Mouse (Mus musculus) forebrain, embryonic 11.5 days (tissue): ENCODE data around the gene Pygb. TPM values are rescaled to one million over a fixed set of nuclear protein-coding genes. Genes with fewer than 3 reads are reported as not detected.

Experiments
- ATAC-seq: fragments of 200-750 bp; cut with Nextera tagmentation; replicated peaks from 2 replicates; pipeline ENCODE4 v1.8.0; 2017; ENCODE audit warnings: moderate TSS enrichment; ENCODE audit not compliant: low FRiP score
- DNase-seq: peaks from one replicate; pipeline ENCODE4 v3.0.0-alpha.2; 2017; ENCODE audit warnings: low spot score
- H3K27ac ChIP-seq: fragments of 300-500 bp; sonication (generic); 2 replicates; pipeline ENCODE4 v1.5.1; 2014; ENCODE audit warnings: low read depth, low read length
- H3K27me3 ChIP-seq: fragments of 300-500 bp; sonication (generic); 2 replicates; pipeline ENCODE4 v1.6.1; 2014; ENCODE audit warnings: mild to moderate bottlenecking, low read length, mixed read lengths; ENCODE audit not compliant: control insufficient read depth, insufficient read depth
- H3K36me3 ChIP-seq: fragments of 300-500 bp; sonication (generic); 2 replicates; pipeline ENCODE4 v1.6.1; 2014; ENCODE audit warnings: mild to moderate bottlenecking, low read length, moderate library complexity, mixed read lengths; ENCODE audit not compliant: control insufficient read depth, insufficient read depth
- H3K4me1 ChIP-seq: fragments of 300-500 bp; sonication (generic); replicated peaks from 2 replicates; pipeline ENCODE4 v1.6.1; 2014; ENCODE audit warnings: low read length, mixed read lengths; ENCODE audit not compliant: control insufficient read depth, insufficient read depth
- H3K4me2 ChIP-seq: fragments of 300-500 bp; sonication (generic); 2 replicates; pipeline ENCODE4 v1.6.1; 2014; ENCODE audit warnings: low read depth, mild to moderate bottlenecking, low read length, moderate library complexity, mixed read lengths; ENCODE audit not compliant: severe bottlenecking
- H3K4me3 ChIP-seq: fragments of 300-500 bp; sonication (generic); 2 replicates; pipeline ENCODE4 v1.5.1; 2014; ENCODE audit warnings: low read depth, low read length
- H3K9ac ChIP-seq: fragments of 300-500 bp; sonication (generic); 2 replicates; pipeline ENCODE4 v1.6.1; 2014; ENCODE audit warnings: low read length
- H3K9me3 ChIP-seq: fragments of 300-500 bp; sonication (generic); 2 replicates; pipeline ENCODE4 v1.6.1; 2016; ENCODE audit warnings: low read length, mixed read lengths; ENCODE audit not compliant: control insufficient read depth
- WGBS: fragments of 180-500 bp; shearing (Covaris S2); extraction: QIAGEN DNeasy Blood & Tissue Kit; methylation state at CpG from one replicate; pipeline ENCODE4 v1.1.7; 2014; 5-methylcytosine and 5-hydroxymethylcytosine counted together
- polyA plus RNA-seq: library from polyadenylated mRNA; unstranded; fragments of >200 nt; fragmentation: Nextera tagmentation; extraction: Ambion mirVana; gene quantifications from 2 replicates; pipeline ENCODE4 v1.2.1, GENCODE M21; 2014

Gene Pygb
- polyA plus RNA-seq, 1 experiment from 2014 or later = 55.6 TPM

- no peak overlapping the region for H3K4me2 ChIP-seq
- H3K27ac ChIP-seq = no peak overlapping the region
- no peaks in the 10 kb centered on the region for H3K27me3 ChIP-seq
- no peak overlapping the region for H3K4me3 ChIP-seq
- WGBS = 91% methylated on average over 1 of the region's 1 CpGs
- H3K9me3 ChIP-seq = no peaks in the 10 kb centered on the region
- no peaks in the 10 kb centered on the region for H3K4me1 ChIP-seq
- DNase-seq (no peak), ATAC-seq (no peak)
- no peaks in the 10 kb centered on the region for H3K36me3 ChIP-seq
- no peak overlapping the region for H3K9ac ChIP-seq
These were observed 16.5 kb downstream of the Pygb start for GRCm38 (mm10) chr2:150803035-150803434.

- Histone ChIP-seq H3K9ac (no peak overlapping the region), H3K27me3 (no peaks in the 10 kb centered on the region), H3K4me3 (no peak overlapping the region), H3K4me2 (no peak overlapping the region), H3K9me3 (no peaks in the 10 kb centered on the region), H3K36me3 (no peaks in the 10 kb centered on the region; the same call in 1 of the 2 replicates), H3K4me1 (no peaks in the 10 kb centered on the region), H3K27ac (no peak overlapping the region)
- ATAC-seq = 0 out of 2 replicates have a peak, but pooled peaks have one; percentile 11
- 85% methylated on average over 6 of the region's 6 CpGs for WGBS
- no peak for DNase-seq
These were observed 21.8 kb downstream of the Pygb start for GRCm38 (mm10) chr2:150808381-150808780.

GRCm38 (mm10) chr2:150808812-150809211 lies 22.3 kb downstream of the Pygb start:
- Histone ChIP-seq H3K9me3 (no peaks in the 10 kb centered on the region), H3K9ac (no peak overlapping the region), H3K4me2 (no peak overlapping the region), H3K4me3 (no peak overlapping the region), H3K27me3 (no peaks in the 10 kb centered on the region), H3K4me1 (no peaks in the 10 kb centered on the region), H3K27ac (no peak overlapping the region), H3K36me3 (no peaks in the 10 kb centered on the region; the same call in 1 of the 2 replicates)
- no peak for ATAC-seq
- WGBS = 97% methylated on average over 6 of the region's 6 CpGs
- no peak for DNase-seq

DNA sequence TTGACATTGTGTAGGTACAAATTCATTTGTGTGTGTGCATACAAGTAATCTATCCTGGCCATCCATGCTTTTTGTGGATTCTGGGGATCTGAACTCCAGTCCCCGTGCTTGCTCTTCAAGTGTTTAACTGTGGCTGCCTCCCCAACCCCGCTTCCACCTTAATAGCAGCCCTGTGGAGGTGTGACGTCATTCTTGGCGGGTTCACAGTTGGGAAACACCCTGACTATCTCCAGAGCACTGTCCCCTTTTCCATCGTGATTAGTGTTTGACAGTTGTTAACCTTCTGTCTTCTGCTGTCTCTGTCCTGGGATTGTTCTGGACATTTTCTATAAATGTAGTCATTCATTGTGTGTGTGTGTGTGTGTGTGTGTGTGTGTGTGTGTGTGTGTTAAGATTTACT lies 24.1 kb downstream of the Pygb start:
- DNase-seq (no peak), ATAC-seq (no peak)
- Histone ChIP-seq H3K4me1 (no peaks in the 10 kb centered on the region), H3K36me3 (peaks cover under 1% of the 10 kb centered on the region; the same call in 1 of the 2 replicates), H3K27me3 (no peaks in the 10 kb centered on the region), H3K4me3 (no peak overlapping the region), H3K9ac (no peak overlapping the region), H3K9me3 (no peaks in the 10 kb centered on the region), H3K4me2 (no peak overlapping the region), H3K27ac (no peak overlapping the region)
- 87% methylated on average over 5 of the region's 5 CpGs for WGBS

DNA sequence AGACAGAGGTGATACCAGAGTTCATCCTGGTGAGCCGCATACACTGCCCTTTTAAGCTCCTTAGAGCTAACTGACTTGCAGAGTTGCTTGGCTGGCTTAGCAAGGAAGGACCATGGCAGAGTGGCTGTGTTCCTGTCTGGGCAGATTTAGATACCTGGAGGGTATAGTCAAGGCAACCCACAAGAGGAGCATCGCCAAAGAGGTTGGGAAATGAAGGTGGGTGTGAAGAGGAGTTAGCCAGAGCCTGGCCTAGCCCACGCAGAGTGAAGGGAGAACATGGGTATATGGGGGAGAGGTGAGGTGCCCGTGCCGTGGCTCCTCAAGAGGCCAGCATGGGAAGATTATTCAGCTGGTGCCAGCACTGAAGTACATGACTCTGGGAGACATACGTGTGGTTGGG lies 26.3 kb downstream of the Pygb start:
- Histone ChIP-seq H3K9ac (no peak overlapping the region), H3K27ac (no peak overlapping the region), H3K9me3 (no peaks in the 10 kb centered on the region), H3K27me3 (no peaks in the 10 kb centered on the region), H3K4me1 (no peaks in the 10 kb centered on the region), H3K4me3 (no peak overlapping the region), H3K36me3 (peaks cover 3% of the 10 kb centered on the region; the same call in 1 of the 2 replicates), H3K4me2 (no peak overlapping the region)
- DNase-seq = no peak
- 93% methylated on average over 6 of the region's 6 CpGs for WGBS
- ATAC-seq = no peak

GRCm38 (mm10) chr2:150816676-150817402 lies 30.3 kb downstream of the Pygb start:
- Histone ChIP-seq H3K4me3 (no peak overlapping the region), H3K27me3 (no peaks in the 10 kb centered on the region), H3K4me2 (no peak overlapping the region), H3K27ac (no peak overlapping the region), H3K4me1 (no peaks in the 10 kb centered on the region), H3K36me3 (peaks cover 5% of the 10 kb centered on the region; the same call in 1 of the 2 replicates), H3K9ac (no peak overlapping the region), H3K9me3 (no peaks in the 10 kb centered on the region)
- DNase-seq (no peak), ATAC-seq (no peak)
- WGBS = 93% methylated on average over 18 of the region's 18 CpGs

GRCm38 (mm10) chr2:150818742-150819141 lies 32.2 kb downstream of the Pygb start:
- DNase-seq (no peak), ATAC-seq (no peak)
- Histone ChIP-seq H3K9ac (no peak overlapping the region), H3K27ac (no peak overlapping the region), H3K9me3 (no peaks in the 10 kb centered on the region), H3K4me2 (no peak overlapping the region), H3K36me3 (peaks cover 5% of the 10 kb centered on the region; the same call in 1 of the 2 replicates), H3K4me3 (no peak overlapping the region), H3K27me3 (no peaks in the 10 kb centered on the region), H3K4me1 (no peaks in the 10 kb centered on the region)
- WGBS = 94% methylated on average over 8 of the region's 8 CpGs

GRCm38 (mm10) chr2:150820720-150821119 lies 34.2 kb downstream of the Pygb start:
- H3K36me3 ChIP-seq = peaks cover 3% of the 10 kb centered on the region; the same call in 1 of the 2 replicates
- H3K4me3 ChIP-seq = no peak overlapping the region
- H3K27ac ChIP-seq = no peak overlapping the region
- no peaks in the 10 kb centered on the region for H3K27me3 ChIP-seq
- no peak overlapping the region for H3K9ac ChIP-seq
- no peak for ATAC-seq
- 92% methylated on average over 8 of the region's 8 CpGs for WGBS
- no peak for DNase-seq
- H3K4me1 ChIP-seq = no peaks in the 10 kb centered on the region
- H3K4me2 ChIP-seq = no peak overlapping the region
- no peaks in the 10 kb centered on the region for H3K9me3 ChIP-seq

GRCm38 (mm10) chr2:150822987-150823386 lies 36.5 kb downstream of the Pygb start:
- Histone ChIP-seq H3K4me2 (no peak overlapping the region), H3K4me1 (no peaks in the 10 kb centered on the region), H3K27ac (no peak overlapping the region), H3K4me3 (no peak overlapping the region), H3K36me3 (peaks cover 5% of the 10 kb centered on the region; the same call in 1 of the 2 replicates), H3K27me3 (no peaks in the 10 kb centered on the region), H3K9me3 (no peaks in the 10 kb centered on the region), H3K9ac (no peak overlapping the region)
- DNase-seq = no peak
- WGBS = 91% methylated on average over 8 of the region's 8 CpGs
- no peak for ATAC-seq
